Mouse (Mus musculus): Measurements from ENCODE around the gene Vapb.

GRCm38 (mm10) chr2:173748961-173749659 lies 11.8 kb downstream of the Vapb start:
- no peak for TF ChIP-seq CTCF (IDR thresholded peaks at IDR 0.05; ENCODE audit: low read depth, low read length)
- no peak for TF ChIP-seq POLR2A (IDR thresholded peaks at IDR 0.05; ENCODE audit: extremely low read depth, insufficient read depth, low read length)
